Mouse (Mus musculus): Measurements from ENCODE around the gene Zmynd10.

DNA sequence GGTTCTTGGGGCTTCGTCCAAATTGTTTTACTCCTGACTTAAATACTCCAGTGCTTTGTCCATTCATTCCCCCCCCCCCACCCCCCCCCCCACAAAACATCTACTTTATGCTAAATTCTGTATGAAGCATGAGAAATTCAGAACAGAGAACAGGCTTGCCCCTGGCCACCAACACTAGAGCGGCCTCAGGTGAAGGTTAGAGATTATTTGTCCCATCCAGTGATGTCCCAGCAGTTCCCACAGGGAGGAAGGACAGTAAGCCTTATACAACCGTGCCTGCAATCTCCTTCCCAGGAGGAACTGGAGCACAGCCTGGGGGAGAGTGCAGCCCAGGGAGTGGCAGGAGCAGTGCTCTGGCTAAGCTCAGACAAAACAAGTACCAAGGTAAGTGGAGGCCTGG, 31.5 kb downstream of the Zmynd10 start, which contains the start of gene Naa80:
- TF ChIP-seq CTCF (conservative IDR thresholded peaks at IDR 0.05; ENCODE audit: low read length) (no peak), POU5F1 (IDR thresholded peaks at IDR 0.05; ENCODE audit: borderline replicate concordance, low read length) (no peak)

Data from E14TG2a.4 (cell line).